In the genomic region with DNA sequence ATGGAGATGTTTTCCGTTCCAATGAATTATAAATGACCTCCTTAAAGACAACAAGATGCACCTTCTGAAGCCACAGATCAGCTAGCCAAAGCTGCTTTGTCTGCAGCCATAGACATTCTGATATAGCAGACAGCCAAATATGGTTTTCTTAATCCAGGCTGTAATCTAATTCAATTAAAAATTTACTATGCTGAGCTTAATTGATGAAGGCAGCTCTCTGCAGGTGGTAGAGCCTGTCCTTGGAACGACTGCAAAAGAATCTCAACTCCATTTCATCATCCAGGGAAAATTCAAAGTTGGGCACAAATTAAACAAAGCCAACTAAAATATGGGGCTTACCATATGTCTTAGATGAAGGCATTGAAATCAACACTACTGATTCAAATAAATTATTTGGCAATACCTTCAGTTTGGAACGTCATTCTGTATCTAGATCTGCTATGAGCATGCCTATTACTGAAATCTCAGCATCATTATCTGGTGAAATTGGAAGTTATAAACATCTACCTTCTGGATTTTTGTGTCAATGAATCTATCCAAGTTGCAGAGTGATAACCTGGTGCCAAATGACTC, we compare ENCODE assay signal across 24 mouse cellular contexts.
A peak's percentile ranks its signal among the peaks of the same experiment; 100 is the strongest.
DNase-seq lines count a peak whose midpoint lies in the region; ATAC-seq lines count a peak whose summit lies in the region.
"Had no signal": no experiment of that assay in that cellular context is flagged by ENCODE, and none has a peak within 500 bp of the region (broad histone marks: within the 10 kb centered on the region; RNA-seq: fewer than 3 reads in every experiment).

No protein-coding gene starts in this region.

- H3K27me3 ChIP-seq in forebrain, embryonic 15.5 days = no peaks in the 10 kb centered on the region
- H3K27me3 ChIP-seq in forebrain, embryonic 11.5 days (ENCODE audit: control insufficient read depth, insufficient read depth, low read length) = no peaks in the 10 kb centered on the region
- no peaks in the 10 kb centered on the region for H3K27me3 ChIP-seq in forebrain, embryonic 16.5 days (replicated peaks; ENCODE audit: control insufficient read depth, insufficient read depth, low read length)
- no peaks in the 10 kb centered on the region for H3K27me3 ChIP-seq in intestine, embryonic 15.5 days (replicated peaks)
- H3K27me3 ChIP-seq: embryonic facial prominence, embryonic 15.5 days; heart, embryonic 12.5 days; hindbrain, embryonic 15.5 days had no signal

- no peaks in the 10 kb centered on the region for H3K4me1 ChIP-seq in forebrain, embryonic 15.5 days
- no peaks in the 10 kb centered on the region for H3K4me1 ChIP-seq in forebrain, embryonic 11.5 days (replicated peaks; ENCODE audit: control insufficient read depth, insufficient read depth, low read length)
- no peaks in the 10 kb centered on the region for H3K4me1 ChIP-seq in forebrain, embryonic 16.5 days (replicated peaks; ENCODE audit: control insufficient read depth, insufficient read depth, low read length)
- H3K4me1 ChIP-seq in intestine, embryonic 15.5 days (replicated peaks) = no peaks in the 10 kb centered on the region
- H3K4me1 ChIP-seq: embryonic facial prominence, embryonic 15.5 days; heart, embryonic 12.5 days; hindbrain, embryonic 10.5 days; hindbrain, embryonic 15.5 days had no signal

- peak; percentile 46; the same call in 1 of the 2 replicates for ATAC-seq in forebrain, embryonic 15.5 days (replicated peaks)
- no peak for ATAC-seq in forebrain, embryonic 11.5 days (replicated peaks; ENCODE audit: low FRiP score)
- ATAC-seq in forebrain, embryonic 16.5 days = peak; percentile 77
- no peak for ATAC-seq in intestine, embryonic 15.5 days
- ATAC-seq: CD4-positive, CD25-positive, alpha-beta regulatory T cell, adult 4 months; inflammation-experienced regulatory T-cells, adult 6 months had no signal

- no peak overlapping the region for H3K4me2 ChIP-seq in forebrain, embryonic 15.5 days (replicated peaks)
- no peak overlapping the region for H3K4me2 ChIP-seq in forebrain, embryonic 11.5 days (ENCODE audit: low read depth, low read length, severe bottlenecking)
- H3K4me2 ChIP-seq in forebrain, embryonic 16.5 days (ENCODE audit: low read length) = no peak overlapping the region
- H3K4me2 ChIP-seq in intestine, embryonic 15.5 days (replicated peaks) = no peak overlapping the region
- H3K4me2 ChIP-seq: embryonic facial prominence, embryonic 15.5 days; heart, embryonic 12.5 days; hindbrain, embryonic 15.5 days had no signal

- H3K36me3 ChIP-seq in forebrain, embryonic 15.5 days = no peaks in the 10 kb centered on the region
- no peaks in the 10 kb centered on the region for H3K36me3 ChIP-seq in forebrain, embryonic 11.5 days (ENCODE audit: control insufficient read depth, insufficient read depth, low read length)
- no peaks in the 10 kb centered on the region for H3K36me3 ChIP-seq in forebrain, embryonic 16.5 days (ENCODE audit: control insufficient read depth, insufficient read depth)
- no peaks in the 10 kb centered on the region for H3K36me3 ChIP-seq in intestine, embryonic 15.5 days
- H3K36me3 ChIP-seq: embryonic facial prominence, embryonic 15.5 days; G1E; heart, embryonic 12.5 days; hindbrain, embryonic 10.5 days; hindbrain, embryonic 15.5 days had no signal

- H3K9ac ChIP-seq in forebrain, embryonic 15.5 days (replicated peaks) = no peak overlapping the region
- no peak overlapping the region for H3K9ac ChIP-seq in forebrain, embryonic 11.5 days (ENCODE audit: low read length)
- no peak overlapping the region for H3K9ac ChIP-seq in forebrain, embryonic 16.5 days (replicated peaks; ENCODE audit: low read depth, low read length)
- H3K9ac ChIP-seq in intestine, embryonic 15.5 days = no peak overlapping the region
- H3K9ac ChIP-seq: embryonic facial prominence, embryonic 15.5 days; heart, embryonic 12.5 days; hindbrain, embryonic 15.5 days had no signal

- no peak overlapping the region for H3K27ac ChIP-seq in forebrain, embryonic 15.5 days (replicated peaks)
- no peak overlapping the region for H3K27ac ChIP-seq in forebrain, embryonic 11.5 days (ENCODE audit: low read depth, low read length)
- no peak overlapping the region for H3K27ac ChIP-seq in forebrain, embryonic 16.5 days (ENCODE audit: low read length)
- H3K27ac ChIP-seq in intestine, embryonic 15.5 days = no peak overlapping the region
- H3K27ac ChIP-seq: embryonic facial prominence, embryonic 15.5 days; gastrocnemius, adult 2 months; hindbrain, embryonic 10.5 days; hindbrain, embryonic 15.5 days had no signal

- WGBS in forebrain, embryonic 15.5 days = 61% methylated on average over 3 of the region's 3 CpGs
- 86% methylated on average over 3 of the region's 3 CpGs for WGBS in forebrain, embryonic 11.5 days
- 69% methylated on average over 3 of the region's 3 CpGs for WGBS in forebrain, embryonic 16.5 days
- WGBS in intestine, embryonic 15.5 days = 74% methylated on average over 3 of the region's 3 CpGs

- DNase-seq in cerebellum, postnatal 10 days = peak; percentile 59 to 62
- no peak for DNase-seq in cerebellum, adult 9-10 months
- DNase-seq in forebrain, embryonic 11.5 days (ENCODE audit: low spot score) = no peak
- DNase-seq in Muller cell, postnatal 12 days (ENCODE audit: inconsistent ontology term) = peak; percentile 61
- DNase-seq in kidney, postnatal 4 days = no peak
- DNase-seq: adrenal gland, postnatal 14 days; B cell, adult 2 months; cerebellum, adult 11 months; cerebellum, adult 9-11 months; embryo, embryonic 11 days; gastrocnemius, adult 2 months; gastrocnemius, postnatal 25 days; kidney, adult 11 months had no signal

- no peaks in the 10 kb centered on the region for H3K9me3 ChIP-seq in forebrain, embryonic 15.5 days
- H3K9me3 ChIP-seq in forebrain, embryonic 11.5 days (ENCODE audit: control insufficient read depth, low read length) = no peaks in the 10 kb centered on the region
- H3K9me3 ChIP-seq in forebrain, embryonic 16.5 days (ENCODE audit: control insufficient read depth, low read length) = no peaks in the 10 kb centered on the region
- no peaks in the 10 kb centered on the region for H3K9me3 ChIP-seq in intestine, embryonic 15.5 days
- H3K9me3 ChIP-seq: embryonic facial prominence, embryonic 15.5 days; G1E; heart, embryonic 12.5 days; hindbrain, embryonic 10.5 days; hindbrain, embryonic 15.5 days had no signal

- no peak overlapping the region for H3K4me3 ChIP-seq in forebrain, embryonic 15.5 days
- H3K4me3 ChIP-seq in forebrain, embryonic 11.5 days (ENCODE audit: low read depth, low read length) = no peak overlapping the region
- H3K4me3 ChIP-seq in forebrain, embryonic 16.5 days (replicated peaks; ENCODE audit: low read length) = no peak overlapping the region
- H3K4me3 ChIP-seq in intestine, embryonic 15.5 days (replicated peaks) = no peak overlapping the region
- H3K4me3 ChIP-seq: embryonic facial prominence, embryonic 15.5 days; erythroblast, embryonic 14.5 days; gastrocnemius, adult 2 months; heart, embryonic 12.5 days; hindbrain, embryonic 10.5 days; hindbrain, embryonic 15.5 days had no signal

Comparison
In these comparisons a context has a peak if more than half of its experiments do, and no peak if none do; other contexts are left out.
1. DNase-seq: peak in cerebellum, postnatal 10 days (2 of 2) and Muller cell, postnatal 12 days (single experiment); none in cerebellum, adult 9-10 months (single experiment), forebrain, embryonic 11.5 days (single experiment) and kidney, postnatal 4 days (0 of 2).
2. ATAC-seq: peak in forebrain, embryonic 15.5 days (single experiment) and forebrain, embryonic 16.5 days (single experiment); none in forebrain, embryonic 11.5 days (single experiment) and intestine, embryonic 15.5 days (single experiment).